Mouse (Mus musculus) inflammation-experienced regulatory T-cells (primary cell): Measurements from ENCODE around the gene Nup35. TPM values are rescaled to one million over a fixed set of nuclear protein-coding genes. Genes with fewer than 3 reads are reported as not detected.

Experiments
- polyA plus RNA-seq, 2 experiments: library from polyadenylated mRNA; unstranded; fragments of 100-300 nt; shearing (Covaris generic); gene quantifications; one replicate each; pipeline ENCODE4 v1.2.1; 2017

Nup35 gene
- polyA plus RNA-seq, result 10 to 100 TPM; 32.0 to 36.9 TPM

DNA sequence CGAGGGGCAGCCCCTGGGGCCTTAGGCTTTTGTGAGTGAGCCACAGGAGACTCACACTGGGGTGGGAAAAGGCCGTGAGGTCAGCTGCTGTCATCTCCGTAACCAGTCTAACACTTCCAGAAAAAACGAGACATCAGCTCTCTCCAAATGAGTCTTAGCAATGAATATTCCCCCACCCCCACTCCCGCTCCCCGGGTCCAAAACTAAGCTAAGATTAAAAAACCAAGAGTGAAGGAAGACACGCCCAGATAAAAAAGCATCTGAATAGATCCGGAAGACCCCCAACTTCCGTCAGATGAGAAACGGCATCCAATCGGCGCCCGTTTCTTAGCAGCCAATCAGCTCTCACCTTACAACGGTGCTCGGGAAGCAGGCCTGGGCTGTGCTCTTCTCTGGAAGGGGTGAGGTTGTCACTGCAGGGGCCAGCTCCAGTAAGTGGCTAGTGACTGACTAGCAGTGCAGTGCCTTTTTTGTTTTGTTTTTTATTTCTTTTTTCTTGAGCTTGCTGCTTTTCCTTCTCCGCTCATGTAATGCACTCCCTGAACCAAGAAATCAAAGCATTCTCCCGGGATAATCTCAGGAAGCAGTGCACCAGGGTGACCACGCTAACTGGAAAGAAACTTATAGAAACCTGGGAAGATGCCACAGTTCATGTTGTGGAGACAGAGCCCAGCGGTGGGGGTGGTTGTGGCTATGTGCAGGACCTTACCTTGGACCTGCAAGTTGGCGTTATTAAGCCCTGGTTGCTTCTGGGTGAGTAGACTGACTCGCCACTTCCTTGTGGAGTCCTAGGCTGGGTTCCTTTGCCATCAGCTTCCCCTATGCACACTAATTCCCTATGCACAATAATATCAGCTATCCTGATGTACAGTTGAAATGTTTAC is at the start of gene Nup35, which contains the start of gene Dusp19:
Gene Nup35, plus strand, starts transcription at position 383 of the 884 bp plus-strand sequence.
Gene Dusp19, plus strand, starts transcription at position 192 of the 884 bp plus-strand sequence.

GRCm38 (mm10) chr2:80581043-80581711 is 35.9 kb upstream of the Nup35 start, which contains the start of gene Nckap1:
Nckap1 (minus strand) TSS chr2:80581380.

Other genes with a start within 250 kb of the Nup35 start
- gene Frzb, start 169.6 kb upstream of the Nup35 start, polyA plus RNA-seq, result under 1 TPM in 1 of 2 experiments, not detected in 1; 0.19 TPM
- 10 to 100 TPM; 12.0 to 14.9 TPM for gene Nckap1, start 35.9 kb upstream of the Nup35 start, polyA plus RNA-seq
- 10 to 100 TPM; 15.4 to 19.3 TPM for gene Dusp19, start 191 bp upstream of the Nup35 start, polyA plus RNA-seq